Mouse (Mus musculus) macrophage (primary cell): ENCODE measurements around the gene Denr. TPM values are rescaled to one million over a fixed set of nuclear protein-coding genes. Genes with fewer than 3 reads are reported as not detected.

Source experiments
- H3K27ac ChIP-seq: fragments of 350-480 bp; formaldehyde crosslinking; 2 replicates; pipeline ENCODE4 v1.9.0; 2021
- H3K36me3 ChIP-seq: fragments of 350-480 bp; formaldehyde crosslinking; 2 replicates; pipeline ENCODE4 v1.9.0; 2021; ENCODE audit errors: inconsistent target
- H3K4me3 ChIP-seq: fragments of 350-480 bp; formaldehyde crosslinking; 2 replicates; pipeline ENCODE4 v1.9.0; 2021; ENCODE audit errors: inconsistent target
- H3K79me2 ChIP-seq: fragments of 350-480 bp; formaldehyde crosslinking; 2 replicates; pipeline ENCODE4 v1.9.0; 2021; ENCODE audit errors: inconsistent target
- WGBS: methylation state at CpG from one replicate; pipeline ENCODE4 v1.1.7; 2026; ENCODE audit warnings: inconsistent platforms; ENCODE audit not compliant: missing documents; 5-methylcytosine and 5-hydroxymethylcytosine counted together
- polyA plus RNA-seq: library from polyadenylated mRNA; stranded (reverse); fragments of 250-400 nt; gene quantifications from 3 replicates; pipeline ENCODE4 v1.2.4, GENCODE M21; 2018; ENCODE audit warnings: inconsistent platforms
- total RNA-seq, 78 experiments: library from RNA; depleted of rRNA; stranded (reverse); fragments of 250-400 nt; gene quantifications; 1 replicate in 9 of 78; 2 replicates in 24 of 78; 3 replicates in 43 of 78; 4 replicates in 2 of 78; pipeline ENCODE4 v1.2.4; 2018; ENCODE audit warnings: inconsistent platforms in 56 of 78

Gene Denr
- total RNA-seq (2018; cell fraction: chromatin; rRNA removed), result 100 to 1,000 TPM in 7 of 26 experiments, 10 to 100 TPM in 19; 12.5 to 167 (median 57.8) TPM
- total RNA-seq (2018; cell fraction: cytosol; rRNA removed), result 100 to 1,000 TPM in 1 of 26 experiments, 10 to 100 TPM in 25; 30.9 to 117 (median 66.6) TPM
- 100 to 1,000 TPM in 2 of 26 experiments, 10 to 100 TPM in 24; 13.0 to 120 (median 43.4) TPM for total RNA-seq (2018; cell fraction: nucleus; rRNA removed)
- 32.8 to 151 TPM (median 58.4 TPM) in 3 replicates for polyA plus RNA-seq

GRCm38 (mm10) chr5:123906976-123907630, at the start of gene Denr:
Denr (plus strand) TSS chr5:123907175.
- Histone ChIP-seq H3K79me2 (peaks cover 48% of the 10 kb centered on the region), H3K36me3 (0 out of 2 replicates have a peak, but pooled peaks cover 7% of the 10 kb centered on the region), H3K27ac (peak within 1 kb of the TSS; percentile 65), H3K4me3 (peak within 1 kb of the TSS; percentile 90)
- WGBS, result under 1% methylated on average over 59 of the region's 61 CpGs

- 51% methylated on average over 10 of the region's 11 CpGs for WGBS
- Histone ChIP-seq H3K36me3 (no peaks in the 10 kb centered on the region), H3K79me2 (no peaks in the 10 kb centered on the region), H3K4me3 (no peak overlapping the region), H3K27ac (no peak overlapping the region)
These were observed 48.2 kb upstream of the Denr start for GRCm38 (mm10) chr5:123858798-123859197.

- peak overlapping the region; percentile 15; the same call in 1 of the 2 replicates for H3K4me3 ChIP-seq
- peak overlapping the region; percentile 73 for H3K27ac ChIP-seq
- WGBS, result 30% methylated on average over 15 of the region's 15 CpGs
- H3K36me3 ChIP-seq, result no peaks in the 10 kb centered on the region
- H3K79me2 ChIP-seq, result no peaks in the 10 kb centered on the region
These were observed 44.3 kb upstream of the Denr start for GRCm38 (mm10) chr5:123862374-123863350.

GRCm38 (mm10) chr5:123863934-123864333, 43.0 kb upstream of the Denr start:
- H3K79me2 ChIP-seq, result no peaks in the 10 kb centered on the region
- H3K27ac ChIP-seq, result peak overlapping the region; percentile 73
- no peak overlapping the region for H3K4me3 ChIP-seq
- H3K36me3 ChIP-seq, result no peaks in the 10 kb centered on the region
- 87% methylated on average over 14 of the region's 14 CpGs for WGBS

- Histone ChIP-seq H3K36me3 (no peaks in the 10 kb centered on the region), H3K4me3 (no peak within 1 kb of the TSS), H3K79me2 (no peaks in the 10 kb centered on the region), H3K27ac (no peak within 1 kb of the TSS)
- WGBS, result 19% methylated on average over 12 of the region's 12 CpGs
These were observed 41.6 kb upstream of the Denr start, which contains the start of gene Hcar2 for GRCm38 (mm10) chr5:123865365-123865764. Hcar2 (minus strand) TSS chr5:123865499.

- Histone ChIP-seq H3K27ac (no peak overlapping the region), H3K36me3 (no peaks in the 10 kb centered on the region), H3K4me3 (no peak overlapping the region), H3K79me2 (no peaks in the 10 kb centered on the region)
- WGBS, result 63% methylated on average over 4 of the region's 4 CpGs
These were observed 40.5 kb upstream of the Denr start for GRCm38 (mm10) chr5:123866457-123866856.

GRCm38 (mm10) chr5:123869615-123870014, 37.4 kb upstream of the Denr start:
- H3K36me3 ChIP-seq, result no peaks in the 10 kb centered on the region
- no peaks in the 10 kb centered on the region for H3K79me2 ChIP-seq
- H3K4me3 ChIP-seq, result no peak overlapping the region
- no peak overlapping the region for H3K27ac ChIP-seq
- WGBS, result 95% methylated on average over 4 of the region's 4 CpGs

- 13% methylated on average over 5 of the region's 5 CpGs for WGBS
- Histone ChIP-seq H3K4me3 (no peak overlapping the region), H3K36me3 (no peaks in the 10 kb centered on the region), H3K27ac (no peak overlapping the region), H3K79me2 (no peaks in the 10 kb centered on the region)
These were observed 32.8 kb upstream of the Denr start for GRCm38 (mm10) chr5:123874177-123874576.

- Histone ChIP-seq H3K4me3 (no peak overlapping the region), H3K27ac (no peak overlapping the region), H3K36me3 (no peaks in the 10 kb centered on the region), H3K79me2 (no peaks in the 10 kb centered on the region)
- 13% methylated on average over 14 of the region's 14 CpGs for WGBS
These were observed 28.9 kb upstream of the Denr start for GRCm38 (mm10) chr5:123878056-123878455.

GRCm38 (mm10) chr5:123879928-123880327, 27.0 kb upstream of the Denr start, which contains the start of gene Hcar1:
Hcar1 (minus strand) TSS chr5:123880020.
- Histone ChIP-seq H3K36me3 (no peaks in the 10 kb centered on the region), H3K79me2 (no peaks in the 10 kb centered on the region), H3K4me3 (no peak within 1 kb of the TSS), H3K27ac (no peak within 1 kb of the TSS)
- 85% methylated on average over 11 of the region's 12 CpGs for WGBS

- WGBS, result 72% methylated on average over 3 of the region's 14 CpGs
These were observed 26.2 kb upstream of the Denr start for GRCm38 (mm10) chr5:123880778-123881177.

GRCm38 (mm10) chr5:123883891-123884290, 23.1 kb upstream of the Denr start:
- no peak overlapping the region for H3K4me3 ChIP-seq
- 65% methylated on average over 7 of the region's 7 CpGs for WGBS

More at GRCm38 (mm10) chr5:123880778-123881177, 26.2 kb upstream of the Denr start:
- Histone ChIP-seq H3K36me3 (no peaks in the 10 kb centered on the region), H3K79me2 (no peaks in the 10 kb centered on the region), H3K27ac (no peak overlapping the region), H3K4me3 (no peak overlapping the region)

GRCm38 (mm10) chr5:123884332-123884731, 22.6 kb upstream of the Denr start:
- Histone ChIP-seq H3K79me2 (no peaks in the 10 kb centered on the region), H3K4me3 (no peak overlapping the region), H3K27ac (no peak overlapping the region), H3K36me3 (no peaks in the 10 kb centered on the region)
- 44% methylated on average over 10 of the region's 10 CpGs for WGBS

More at GRCm38 (mm10) chr5:123883891-123884290, 23.1 kb upstream of the Denr start:
- H3K27ac ChIP-seq, result no peak overlapping the region
- no peaks in the 10 kb centered on the region for H3K79me2 ChIP-seq
- H3K36me3 ChIP-seq, result no peaks in the 10 kb centered on the region

- Histone ChIP-seq H3K36me3 (no peaks in the 10 kb centered on the region), H3K79me2 (no peaks in the 10 kb centered on the region), H3K4me3 (no peak overlapping the region), H3K27ac (no peak overlapping the region)
- WGBS, result 39% methylated on average over 3 of the region's 3 CpGs
These were observed 20.6 kb upstream of the Denr start for GRCm38 (mm10) chr5:123886365-123886764.
